Mouse (Mus musculus): ENCODE results near the gene Ints5.

Gene Ints5

GRCm38 (mm10) chr19:8927891-8928525 lies 35.2 kb downstream of the Ints5 start:
- CTCF ChIA-PET: no interaction called here

GRCm38 (mm10) chr19:8928689-8929223 lies 36.0 kb downstream of the Ints5 start:
- CTCF ChIA-PET: interaction anchor here (0.8 to 1.0 kb wide), 2 partner anchors 9 to 23 kb away, joined by 3 to 5 read pairs; partner anchors contain the start of gene B3gat3

GRCm38 (mm10) chr19:8929224-8930088 lies 36.7 kb downstream of the Ints5 start, which contains the start of the genes Rom1 and Eml3:
Gene Rom1, minus strand, starts transcription at chr19:8929356.
Gene Eml3, plus strand, starts transcription at chr19:8929552.
- CTCF ChIA-PET: interaction anchor here (0.8 to 1.0 kb wide), 3 partner anchors 9 to 35 kb away, joined by 3 to 5 read pairs (median 3); partner anchors contain the start of gene B3gat3

GRCm38 (mm10) chr19:8930117-8930516 lies 37.3 kb downstream of the Ints5 start:
- CTCF ChIA-PET: interaction anchor here (0.6 to 1.0 kb wide), 2 partner anchors 35 to 106 kb away, joined by 3 read pairs; no protein-coding TSS in a partner anchor

GRCm38 (mm10) chr19:8930771-8931170 lies 38.0 kb downstream of the Ints5 start:
- CTCF ChIA-PET: interaction anchor here (0.5 to 1.0 kb wide), 4 partner anchors 34 to 105 kb away, joined by 3 to 4 read pairs (median 3); no protein-coding TSS in a partner anchor

GRCm38 (mm10) chr19:8936736-8937135 lies 43.9 kb downstream of the Ints5 start:
- CTCF ChIA-PET: interaction anchor here (0.6 to 1.0 kb wide), 3 partner anchors 16 to 1904 kb away, joined by 4 to 7 read pairs (median 4); no protein-coding TSS in a partner anchor

GRCm38 (mm10) chr19:8940526-8941133 lies 47.8 kb downstream of the Ints5 start:
- CTCF ChIA-PET: interaction anchor here (0.6 kb wide), 1 partner anchor 18 kb away, joined by 6 read pairs; no protein-coding TSS in a partner anchor

- CTCF ChIA-PET: interaction anchor here (0.6 kb wide), 1 partner anchor 19 kb away, joined by 6 read pairs; no protein-coding TSS in a partner anchor
Measured at GRCm38 (mm10) chr19:8941136-8941514, 48.3 kb downstream of the Ints5 start.

- CTCF ChIA-PET: interaction anchor here (0.6 to 1.2 kb wide), 2 partner anchors 10 to 19 kb away, joined by 3 to 6 read pairs; no protein-coding TSS in a partner anchor
Measured at GRCm38 (mm10) chr19:8941515-8942217, 48.9 kb downstream of the Ints5 start, which contains the start of gene Mta2. Gene Mta2, plus strand, starts transcription at chr19:8941875.

GRCm38 (mm10) chr19:8942276-8942964 lies 49.6 kb downstream of the Ints5 start:
- CTCF ChIA-PET: interaction anchor here (0.6 to 1.2 kb wide), 2 partner anchors 9 to 80 kb away, joined by 3 to 4 read pairs; no protein-coding TSS in a partner anchor

- CTCF ChIA-PET: interaction anchor here (0.6 kb wide), 1 partner anchor 80 kb away, joined by 4 read pairs; no protein-coding TSS in a partner anchor
Measured at GRCm38 (mm10) chr19:8943047-8943446, 50.2 kb downstream of the Ints5 start.

GRCm38 (mm10) chr19:8944062-8944461 lies 51.3 kb downstream of the Ints5 start:
- CTCF ChIA-PET: interaction anchor here (0.7 kb wide), 1 partner anchor 26 kb away, joined by 5 read pairs; no protein-coding TSS in a partner anchor

- CTCF ChIA-PET: no interaction called here
Measured at GRCm38 (mm10) chr19:8944750-8945149, 51.9 kb downstream of the Ints5 start.

- CTCF ChIA-PET: interaction anchor here (0.6 to 0.7 kb wide), 3 partner anchors 23 to 217 kb away, joined by 3 to 6 read pairs (median 5); no protein-coding TSS in a partner anchor
Measured at GRCm38 (mm10) chr19:8945251-8945650, 52.4 kb downstream of the Ints5 start.

- CTCF ChIA-PET: no interaction called here
Measured at GRCm38 (mm10) chr19:8946929-8947328, 54.1 kb downstream of the Ints5 start.
